Mouse (Mus musculus) right cerebral cortex, postnatal 10 days (tissue): ENCODE results near the gene Trnau1ap.
A peak's percentile ranks its signal among the peaks of the same experiment; 100 is the strongest.
"Not testable (repeated sequence)": the region's sequence is repeated elsewhere in the genome, so short reads cannot be mapped to it uniquely, and the experiment has no call there.

ENCODE experiments used
- DNase-seq, 2 experiments: peaks; one replicate each; pipeline ENCODE4 v3.0.0; 2021; ENCODE audit warnings: low spot score in 2 of 2

Trnau1ap gene

GRCm38 (mm10) chr4:132301486-132301885, 27.9 kb downstream of the Trnau1ap start:
- DNase-seq = no peak

- no peak for DNase-seq
These were observed 29.5 kb downstream of the Trnau1ap start for GRCm38 (mm10) chr4:132299849-132300248.

- DNase-seq = no peak
These were observed 33.5 kb downstream of the Trnau1ap start for GRCm38 (mm10) chr4:132295696-132296390.

GRCm38 (mm10) chr4:132293682-132294240, 35.6 kb downstream of the Trnau1ap start:
- no peak for DNase-seq

- peak; percentile 67 to 74 for DNase-seq
These were observed 36.4 kb downstream of the Trnau1ap start for GRCm38 (mm10) chr4:132292988-132293387.

- no peak for DNase-seq
These were observed 37.6 kb downstream of the Trnau1ap start for GRCm38 (mm10) chr4:132291624-132292335.

GRCm38 (mm10) chr4:132291056-132291455, 38.3 kb downstream of the Trnau1ap start:
- no peak for DNase-seq

- not testable (repeated sequence) for DNase-seq
These were observed 40.5 kb downstream of the Trnau1ap start for GRCm38 (mm10) chr4:132288840-132289239.

- no peak for DNase-seq
These were observed 53.4 kb downstream of the Trnau1ap start for GRCm38 (mm10) chr4:132275949-132276348.

- DNase-seq = peak; percentile 96
These were observed 55.0 kb downstream of the Trnau1ap start, which contains the start of gene Taf12 for GRCm38 (mm10) chr4:132274156-132274862. Gene Taf12 (plus strand): TSS chr4:132274375.

- peak; percentile 42 to 58 for DNase-seq
These were observed 56.2 kb downstream of the Trnau1ap start for GRCm38 (mm10) chr4:132273166-132273565.

GRCm38 (mm10) chr4:132269740-132270560, 59.4 kb downstream of the Trnau1ap start:
- DNase-seq = peak; percentile 91

- DNase-seq = no peak
These were observed 60.2 kb downstream of the Trnau1ap start for GRCm38 (mm10) chr4:132268871-132269739.

GRCm38 (mm10) chr4:132266835-132267349, 62.4 kb downstream of the Trnau1ap start:
- no peak for DNase-seq

- DNase-seq = no peak
These were observed 66.0 kb downstream of the Trnau1ap start for GRCm38 (mm10) chr4:132263313-132263712.

GRCm38 (mm10) chr4:132262358-132262616, 67.1 kb downstream of the Trnau1ap start:
- no peak for DNase-seq
